Mouse (Mus musculus) ES-CJ7 (cell line): ENCODE data around the gene Olfr1133.
"Not testable (repeated sequence)": the region's sequence is repeated elsewhere in the genome, so short reads cannot be mapped to it uniquely, and the experiment has no call there.

Experiments
- DNase-seq: peaks from one replicate; pipeline ENCODE4 v3.0.0; 2011; ENCODE audit warnings: low read depth, low spot score

Olfr1133 gene

GRCm38 (mm10) chr2:87647274-87647673 lies at the start of gene Olfr1133:
TSS of gene Olfr1133 (minus strand) at chr2:87647374.
- no peak for DNase-seq

- no peak for DNase-seq
Observed at GRCm38 (mm10) chr2:87693847-87694246, 46.7 kb upstream of the Olfr1133 start, which contains the start of gene Olfr1136. TSS of gene Olfr1136 (minus strand) at chr2:87693947.

- no peak for DNase-seq
Observed at GRCm38 (mm10) chr2:87673564-87673963, 26.4 kb upstream of the Olfr1133 start, which contains the start of gene Olfr1135. TSS of gene Olfr1135 (minus strand) at chr2:87673664.

- no peak for DNase-seq
Observed at GRCm38 (mm10) chr2:87658360-87658759, 11.2 kb upstream of the Olfr1133 start, which contains the start of gene Olfr1134. TSS of gene Olfr1134 (minus strand) at chr2:87658460.

GRCm38 (mm10) chr2:87642441-87642840 lies 4.7 kb downstream of the Olfr1133 start:
- no peak for DNase-seq

- DNase-seq = no peak
Observed at GRCm38 (mm10) chr2:87637435-87637834, 9.7 kb downstream of the Olfr1133 start, which contains the start of gene Olfr1132. TSS of gene Olfr1132 (minus strand) at chr2:87637535.

GRCm38 (mm10) chr2:87626804-87627203 lies 20.4 kb downstream of the Olfr1133 start, which contains the start of gene Olfr1131:
TSS of gene Olfr1131 (plus strand) at chr2:87627104.
- DNase-seq = no peak

GRCm38 (mm10) chr2:87605912-87606311 lies 41.3 kb downstream of the Olfr1133 start, which contains the start of gene Olfr1130:
TSS of gene Olfr1130 (plus strand) at chr2:87606212.
- DNase-seq = not testable (repeated sequence)
